Mouse (Mus musculus) gastrocnemius, postnatal 14 days (tissue): Measurements from ENCODE around the gene Selenof. TPM values are rescaled to one million over a fixed set of nuclear protein-coding genes. Genes with fewer than 3 reads are reported as not detected.
A peak's percentile ranks its signal among the peaks of the same experiment; 100 is the strongest.

Experiments
- DNase-seq: peaks from one replicate; pipeline ENCODE4 v3.0.0; 2021; ENCODE audit warnings: mixed read lengths
- intact Hi-C: fragments of 180-260 bp; cut with DNase I; formaldehyde crosslinking; loops from one replicate; pipeline ENCODE4 v1.15.1; 2025; ENCODE audit warnings: low total_unique reads
- long read RNA-seq, 2 experiments: library from polyadenylated mRNA; stranded (forward); transcript quantifications; one replicate each; pipeline ENCODE4 v2.0.0; 2021
- total RNA-seq, 2 experiments: library from RNA; stranded (reverse); gene quantifications; 2 replicates each; pipeline ENCODE4 v1.2.3; 2021

Selenof gene
- total RNA-seq: 100 to 1,000 TPM; 150 to 172 TPM
- long read RNA-seq, experiment 1, transcript Selenof-201 (5 exons, 1,514 nt): major isoform, 50 of 52 reads
- long read RNA-seq, experiment 1, partial matches to known transcripts: 2 of 52 reads
- long read RNA-seq, experiment 1, other reads (novel, unspliced or antisense): 0 of 52 reads
- long read RNA-seq, experiment 2, transcript Selenof-201 (5 exons, 1,514 nt): major isoform, 41 of 43 reads
- long read RNA-seq, experiment 2, partial matches to known transcripts: 2 of 43 reads
- long read RNA-seq, experiment 2, other reads (novel, unspliced or antisense): 0 of 43 reads

GRCm38 (mm10) chr3:144570047-144570815 lies at the start of gene Selenof, which contains the start of gene Hs2st1:
Gene Selenof, plus strand, starts transcription at chr3:144570304.
Gene Hs2st1, minus strand, starts transcription at chr3:144570181.
- intact Hi-C loops: loop anchor here (5.0 kb wide), 1 partner anchor 42 kb away; no protein-coding TSS in a partner anchor
- DNase-seq: peak; percentile 98

- no peak for DNase-seq
- intact Hi-C loops: no loop called here
These were observed 42.2 kb upstream of the Selenof start for GRCm38 (mm10) chr3:144527918-144528317.

GRCm38 (mm10) chr3:144531023-144531422 lies 39.1 kb upstream of the Selenof start:
- intact Hi-C loops: loop anchor here (5.0 kb wide), 1 partner anchor 81 kb away; no protein-coding TSS in a partner anchor
- no peak for DNase-seq

- DNase-seq: no peak
- intact Hi-C loops: no loop called here
These were observed 35.0 kb upstream of the Selenof start for GRCm38 (mm10) chr3:144535056-144535455.

GRCm38 (mm10) chr3:144537078-144537855 lies 32.8 kb upstream of the Selenof start:
- intact Hi-C loops: no loop called here
- DNase-seq: no peak

- DNase-seq: no peak
These were observed 31.1 kb upstream of the Selenof start for GRCm38 (mm10) chr3:144539051-144539450.

GRCm38 (mm10) chr3:144540805-144541204 lies 29.3 kb upstream of the Selenof start:
- DNase-seq: no peak
- intact Hi-C loops: no loop called here

More at GRCm38 (mm10) chr3:144539051-144539450, 31.1 kb upstream of the Selenof start:
- intact Hi-C loops: no loop called here

GRCm38 (mm10) chr3:144541906-144542438 lies 28.1 kb upstream of the Selenof start:
- intact Hi-C loops: no loop called here

GRCm38 (mm10) chr3:144545152-144545551 lies 25.0 kb upstream of the Selenof start:
- intact Hi-C loops: no loop called here
- no peak for DNase-seq

More at GRCm38 (mm10) chr3:144541906-144542438, 28.1 kb upstream of the Selenof start:
- no peak for DNase-seq

- intact Hi-C loops: no loop called here
- DNase-seq: no peak
These were observed 24.3 kb upstream of the Selenof start for GRCm38 (mm10) chr3:144545832-144546231.

GRCm38 (mm10) chr3:144546490-144546889 lies 23.6 kb upstream of the Selenof start:
- no peak for DNase-seq
- intact Hi-C loops: no loop called here

- DNase-seq: no peak
- intact Hi-C loops: no loop called here
These were observed 21.8 kb upstream of the Selenof start for GRCm38 (mm10) chr3:144548186-144548845.

GRCm38 (mm10) chr3:144550036-144550435 lies 20.1 kb upstream of the Selenof start:
- intact Hi-C loops: no loop called here
- DNase-seq: no peak

- no peak for DNase-seq
- intact Hi-C loops: no loop called here
These were observed 19.4 kb upstream of the Selenof start for GRCm38 (mm10) chr3:144550659-144551058.

GRCm38 (mm10) chr3:144551416-144551815 lies 18.7 kb upstream of the Selenof start:
- intact Hi-C loops: no loop called here
- DNase-seq: no peak

- DNase-seq: no peak
These were observed 16.2 kb upstream of the Selenof start for GRCm38 (mm10) chr3:144553942-144554341.

GRCm38 (mm10) chr3:144554503-144554902 lies 15.6 kb upstream of the Selenof start:
- DNase-seq: no peak
- intact Hi-C loops: no loop called here

More at GRCm38 (mm10) chr3:144553942-144554341, 16.2 kb upstream of the Selenof start:
- intact Hi-C loops: no loop called here

GRCm38 (mm10) chr3:144555144-144555543 lies 15.0 kb upstream of the Selenof start:
- DNase-seq: no peak
- intact Hi-C loops: no loop called here
